Mouse (Mus musculus): ENCODE measurements around the gene Gm8300.
"Not testable (repeated sequence)": the region's sequence is repeated elsewhere in the genome, so short reads cannot be mapped to it uniquely, and the experiment has no call there.

DNA sequence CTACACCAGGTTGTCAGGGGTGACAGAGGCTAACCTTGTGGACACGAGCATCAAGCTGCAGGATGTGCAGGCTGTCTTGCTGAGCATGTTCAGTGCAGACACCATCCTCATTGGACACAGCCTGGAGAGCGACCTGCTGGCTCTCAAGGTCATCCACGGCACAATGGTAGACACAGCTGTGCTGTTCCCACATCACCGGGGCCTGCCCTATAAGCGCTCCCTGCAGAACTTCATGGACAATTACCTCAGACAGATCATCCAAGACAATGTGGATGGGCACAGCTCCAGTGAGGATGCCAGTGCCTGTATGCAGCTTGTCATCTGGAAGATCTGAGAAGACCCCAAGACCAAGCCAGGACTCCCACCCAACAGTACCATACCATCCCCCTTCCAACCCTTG lies 31.6 kb upstream of the Gm8300 start:
- TF ChIP-seq CTCF, EP300 (IDR thresholded peaks at IDR 0.05; ENCODE audit: low read depth): not testable (repeated sequence)

Measured in liver, embryonic 14.5 days (tissue).